Mouse (Mus musculus): ENCODE measurements around the gene Ifitm2. TPM values are rescaled to one million over a fixed set of nuclear protein-coding genes. Genes with fewer than 3 reads are reported as not detected.

Ifitm2 gene
- polyA plus RNA-seq, 1 experiment = 493 TPM

DNA sequence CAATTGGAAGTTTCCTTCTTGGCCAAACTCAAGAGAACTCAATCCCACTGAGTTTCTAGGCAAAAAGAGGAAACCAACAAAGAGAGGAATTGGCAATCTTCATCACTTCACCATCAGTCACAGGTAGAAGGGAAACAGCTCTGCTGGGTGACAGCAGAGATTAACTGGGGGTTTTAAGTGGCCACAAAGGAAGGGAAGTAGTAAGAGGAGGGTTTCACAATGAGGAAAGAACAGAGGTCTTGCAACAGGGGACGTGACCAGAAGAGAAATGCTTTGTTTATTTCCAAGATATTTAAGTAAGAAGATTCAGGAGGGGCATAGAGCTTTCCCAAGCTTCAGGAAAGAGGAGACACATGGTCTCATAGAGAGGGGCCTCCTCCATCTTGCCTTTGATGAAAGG lies 42.0 kb upstream of the Ifitm2 start:
- no peak overlapping the region for H3K4me3 ChIP-seq
- no peaks in the 10 kb centered on the region for H3K79me2 ChIP-seq (ENCODE audit: control insufficient read depth, insufficient read depth)
- H3K4me2 ChIP-seq (ENCODE audit: low read depth) = no peak overlapping the region
- no peaks in the 10 kb centered on the region for H3K27me3 ChIP-seq (ENCODE audit: control insufficient read depth, insufficient read depth, insufficient read length)
- no peak overlapping the region for H3ac ChIP-seq (ENCODE audit: control insufficient read depth, insufficient read length)
- H3K36me3 ChIP-seq (ENCODE audit: control insufficient read depth, insufficient read depth) = no peaks in the 10 kb centered on the region
- TF ChIP-seq E2F4 (IDR thresholded peaks at IDR 0.05; ENCODE audit: insufficient read depth) (no peak), MYOD1 (IDR thresholded peaks at IDR 0.05; ENCODE audit: control insufficient read depth in 1 of 3, insufficient read length in 2 of 3, low read depth in 2 of 3) (no peak), TCF3 (IDR thresholded peaks at IDR 0.05; ENCODE audit: insufficient read length, low read depth) (no peak), USF1 (IDR thresholded peaks at IDR 0.05; ENCODE audit: low read depth) (no peak), MAX (IDR thresholded peaks at IDR 0.05; ENCODE audit: low read depth) (no peak), REST (IDR thresholded peaks at IDR 0.05; ENCODE audit: insufficient read depth, insufficient read length) (no peak), CEBPB (IDR thresholded peaks at IDR 0.05; ENCODE audit: insufficient read depth, poor library complexity, severe bottlenecking) (no peak), POLR2A (IDR thresholded peaks at IDR 0.05; ENCODE audit: insufficient read length, low read depth) (no peak)

DNA sequence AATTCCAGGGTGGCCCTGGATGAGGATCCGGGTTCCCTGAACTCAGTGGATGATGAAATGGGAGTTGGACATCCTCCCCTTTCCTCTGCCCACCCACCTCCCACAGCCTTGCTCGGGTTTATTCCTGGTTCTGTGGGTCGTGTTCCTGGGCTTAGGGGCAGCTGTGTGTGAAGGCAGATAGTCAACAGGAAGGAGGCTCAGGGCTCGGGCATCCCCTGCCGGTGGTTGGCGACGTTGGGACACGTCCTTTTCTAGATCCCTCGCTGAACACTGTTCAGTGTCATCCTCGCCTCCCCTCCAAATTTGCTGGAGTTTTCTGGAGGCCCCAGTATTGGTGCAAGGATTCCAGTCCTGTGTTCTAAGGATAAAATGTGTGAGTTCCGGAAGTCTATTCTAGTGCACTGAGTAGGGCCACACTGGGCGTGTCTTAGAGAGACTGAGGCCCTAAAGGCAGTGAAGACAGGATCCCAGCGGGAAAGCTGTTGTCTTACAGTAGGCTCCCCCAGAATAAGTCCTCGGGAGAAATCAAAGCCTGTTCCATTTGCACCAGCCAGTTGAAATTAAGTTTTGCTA lies 35.4 kb upstream of the Ifitm2 start:
- TF ChIP-seq MAX (IDR thresholded peaks at IDR 0.05; ENCODE audit: low read depth) (no peak), REST (IDR thresholded peaks at IDR 0.05; ENCODE audit: insufficient read depth, insufficient read length) (no peak), USF1 (IDR thresholded peaks at IDR 0.05; ENCODE audit: low read depth) (no peak), SRF (IDR thresholded peaks at IDR 0.05; ENCODE audit: control insufficient read depth, insufficient read length, low read depth) (no peak), TCF3 (IDR thresholded peaks at IDR 0.05; ENCODE audit: insufficient read length, low read depth) (no peak), TCF12 (IDR thresholded peaks at IDR 0.05; ENCODE audit: insufficient read depth, poor library complexity, severe bottlenecking) (no peak), E2F4 (IDR thresholded peaks at IDR 0.05; ENCODE audit: insufficient read depth) (no peak), CEBPB (IDR thresholded peaks at IDR 0.05; ENCODE audit: insufficient read depth, poor library complexity, severe bottlenecking) (no peak), MYOD1 (IDR thresholded peaks at IDR 0.05; ENCODE audit: control insufficient read depth in 1 of 3, insufficient read length in 2 of 3, low read depth in 2 of 3) (no peak), MYOG (IDR thresholded peaks at IDR 0.05; ENCODE audit: control insufficient read depth in 1 of 3, insufficient read depth in 1 of 3, insufficient read length in 2 of 3, low read depth in 2 of 3) (no peak), POLR2AphosphoS2 (IDR thresholded peaks at IDR 0.05; ENCODE audit: insufficient read length, low read depth) (no peak), POLR2A (IDR thresholded peaks at IDR 0.05; ENCODE audit: insufficient read length, low read depth) (no peak)

DNA sequence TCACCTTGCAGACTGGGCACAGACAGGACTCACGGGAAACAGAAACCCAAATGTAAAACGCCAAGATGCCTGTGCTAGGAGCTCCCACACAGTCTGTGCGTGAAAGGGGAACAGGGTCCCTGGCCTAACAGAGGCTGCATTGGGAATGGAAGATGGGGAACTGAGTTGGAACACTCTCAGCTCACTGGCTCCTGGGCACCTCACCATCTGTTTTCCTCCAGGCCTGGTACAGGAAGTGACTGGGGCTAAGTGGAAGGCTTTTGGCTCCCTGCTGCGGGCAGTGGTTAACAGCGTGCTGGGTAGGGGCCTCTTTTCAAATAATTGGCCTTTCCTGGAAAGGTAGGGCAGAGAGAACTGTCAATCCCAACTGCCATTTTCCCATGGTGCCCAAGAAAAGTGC lies 34.8 kb upstream of the Ifitm2 start:
- no peak overlapping the region for H3ac ChIP-seq (ENCODE audit: control insufficient read depth, insufficient read length)
- H3K27me3 ChIP-seq (ENCODE audit: control insufficient read depth, insufficient read depth, insufficient read length) = no peaks in the 10 kb centered on the region
- H3K36me3 ChIP-seq (ENCODE audit: control insufficient read depth, insufficient read depth) = no peaks in the 10 kb centered on the region
- H3K4me3 ChIP-seq = no peak overlapping the region
- no peak for TF ChIP-seq TCF12 (IDR thresholded peaks at IDR 0.05; ENCODE audit: insufficient read depth, poor library complexity, severe bottlenecking)
- no peak for TF ChIP-seq USF1 (IDR thresholded peaks at IDR 0.05; ENCODE audit: low read depth)
- no peak for TF ChIP-seq POLR2A (IDR thresholded peaks at IDR 0.05; ENCODE audit: insufficient read length, low read depth)
- TF ChIP-seq MYOG (IDR thresholded peaks at IDR 0.05; ENCODE audit: control insufficient read depth in 1 of 3, insufficient read depth in 1 of 3, insufficient read length in 2 of 3, low read depth in 2 of 3) = no peak
- TF ChIP-seq SRF (IDR thresholded peaks at IDR 0.05; ENCODE audit: control insufficient read depth, insufficient read length, low read depth) = no peak
- no peak for TF ChIP-seq POLR2AphosphoS2 (IDR thresholded peaks at IDR 0.05; ENCODE audit: insufficient read length, low read depth)
- no peak for TF ChIP-seq E2F4 (IDR thresholded peaks at IDR 0.05; ENCODE audit: insufficient read depth)
- TF ChIP-seq REST (IDR thresholded peaks at IDR 0.05; ENCODE audit: insufficient read depth, insufficient read length) = no peak
- no peaks in the 10 kb centered on the region for H3K79me2 ChIP-seq (ENCODE audit: control insufficient read depth, insufficient read depth)
- H3K4me2 ChIP-seq (ENCODE audit: low read depth) = no peak overlapping the region

More for the DNA sequence above, 35.4 kb upstream of the Ifitm2 start:
- Histone ChIP-seq H3K4me3 (no peak overlapping the region), H3ac (ENCODE audit: control insufficient read depth, insufficient read length) (no peak overlapping the region), H3K4me2 (ENCODE audit: low read depth) (no peak overlapping the region), H3K79me2 (ENCODE audit: control insufficient read depth, insufficient read depth) (no peaks in the 10 kb centered on the region), H3K36me3 (ENCODE audit: control insufficient read depth, insufficient read depth) (no peaks in the 10 kb centered on the region), H3K27me3 (ENCODE audit: control insufficient read depth, insufficient read depth, insufficient read length) (no peaks in the 10 kb centered on the region)

DNA sequence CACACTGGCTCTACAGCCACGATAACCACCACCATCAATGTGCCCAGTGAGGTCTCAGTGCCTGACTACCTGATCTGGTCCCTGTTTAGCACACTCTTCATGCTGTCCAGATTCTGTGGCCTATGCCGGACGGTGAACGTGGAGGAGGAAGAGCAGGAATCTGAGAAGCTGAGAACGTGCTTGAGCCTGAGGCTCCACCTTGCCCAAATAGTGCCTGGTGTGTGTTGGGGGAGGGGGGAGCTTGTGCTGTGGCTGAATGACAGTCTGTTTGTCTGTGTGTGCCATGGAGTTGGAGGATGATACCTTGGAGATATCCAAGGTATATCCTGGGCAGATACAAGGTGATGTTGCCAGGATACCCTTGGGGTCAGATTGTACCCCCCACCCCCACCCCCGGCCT lies 34.4 kb upstream of the Ifitm2 start:
- no peaks in the 10 kb centered on the region for H3K27me3 ChIP-seq (ENCODE audit: control insufficient read depth, insufficient read depth, insufficient read length)
- no peaks in the 10 kb centered on the region for H3K79me2 ChIP-seq (ENCODE audit: control insufficient read depth, insufficient read depth)
- no peak for TF ChIP-seq USF1 (IDR thresholded peaks at IDR 0.05; ENCODE audit: low read depth)
- TF ChIP-seq POLR2A (IDR thresholded peaks at IDR 0.05; ENCODE audit: insufficient read length, low read depth) = no peak
- no peak for TF ChIP-seq TCF3 (IDR thresholded peaks at IDR 0.05; ENCODE audit: insufficient read length, low read depth)
- TF ChIP-seq POLR2AphosphoS2 (IDR thresholded peaks at IDR 0.05; ENCODE audit: insufficient read length, low read depth) = no peak
- no peaks in the 10 kb centered on the region for H3K36me3 ChIP-seq (ENCODE audit: control insufficient read depth, insufficient read depth)
- H3K4me3 ChIP-seq = no peak overlapping the region
- no peak overlapping the region for H3ac ChIP-seq (ENCODE audit: control insufficient read depth, insufficient read length)
- H3K4me2 ChIP-seq (ENCODE audit: low read depth) = no peak overlapping the region

DNA sequence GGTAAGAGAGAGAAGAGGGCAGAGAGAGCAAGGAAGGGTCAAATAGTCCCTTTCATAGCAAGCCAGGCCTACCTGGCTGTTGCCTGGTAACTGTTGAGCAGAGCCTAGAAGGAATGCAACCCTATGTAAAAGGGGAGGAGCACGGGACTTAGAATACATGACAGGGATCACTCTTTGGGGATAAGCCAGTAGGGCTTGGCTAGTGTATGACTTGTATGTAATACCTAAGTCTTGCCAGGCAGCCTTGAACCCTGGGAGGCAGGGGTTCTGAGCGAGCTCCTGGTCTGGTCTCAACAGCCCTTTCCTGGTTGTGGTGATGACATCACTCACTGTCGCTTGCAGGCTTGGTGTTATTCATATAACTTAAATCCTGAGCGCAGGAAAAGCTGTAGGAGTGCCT lies 33.2 kb upstream of the Ifitm2 start:
- no peaks in the 10 kb centered on the region for H3K36me3 ChIP-seq (ENCODE audit: control insufficient read depth, insufficient read depth)
- no peak overlapping the region for H3K4me3 ChIP-seq
- H3K79me2 ChIP-seq (ENCODE audit: control insufficient read depth, insufficient read depth) = no peaks in the 10 kb centered on the region
- TF ChIP-seq USF1 (IDR thresholded peaks at IDR 0.05; ENCODE audit: low read depth) (no peak), POLR2A (IDR thresholded peaks at IDR 0.05; ENCODE audit: insufficient read length, low read depth) (no peak), REST (IDR thresholded peaks at IDR 0.05; ENCODE audit: insufficient read depth, insufficient read length) (no peak), POLR2AphosphoS2 (IDR thresholded peaks at IDR 0.05; ENCODE audit: insufficient read length, low read depth) (no peak), TCF12 (IDR thresholded peaks at IDR 0.05; ENCODE audit: insufficient read depth, poor library complexity, severe bottlenecking) (no peak), MAX (IDR thresholded peaks at IDR 0.05; ENCODE audit: low read depth) (no peak), MYOG (IDR thresholded peaks at IDR 0.05; ENCODE audit: control insufficient read depth in 1 of 3, insufficient read depth in 1 of 3, insufficient read length in 2 of 3, low read depth in 2 of 3) (no peak), TCF3 (IDR thresholded peaks at IDR 0.05; ENCODE audit: insufficient read length, low read depth) (no peak), E2F4 (IDR thresholded peaks at IDR 0.05; ENCODE audit: insufficient read depth) (no peak), MYOD1 (IDR thresholded peaks at IDR 0.05; ENCODE audit: control insufficient read depth in 1 of 3, insufficient read length in 2 of 3, low read depth in 2 of 3) (no peak), CEBPB (IDR thresholded peaks at IDR 0.05; ENCODE audit: insufficient read depth, poor library complexity, severe bottlenecking) (no peak), SRF (IDR thresholded peaks at IDR 0.05; ENCODE audit: control insufficient read depth, insufficient read length, low read depth) (no peak)
- H3K4me2 ChIP-seq (ENCODE audit: low read depth) = no peak overlapping the region
- no peaks in the 10 kb centered on the region for H3K27me3 ChIP-seq (ENCODE audit: control insufficient read depth, insufficient read depth, insufficient read length)
- H3ac ChIP-seq (ENCODE audit: control insufficient read depth, insufficient read length) = no peak overlapping the region
